Mouse (Mus musculus): Measurements from ENCODE around the gene Depdc5.
"Not testable (repeated sequence)": the region's sequence is repeated elsewhere in the genome, so short reads cannot be mapped to it uniquely, and the experiment has no call there.

Gene Depdc5

DNA sequence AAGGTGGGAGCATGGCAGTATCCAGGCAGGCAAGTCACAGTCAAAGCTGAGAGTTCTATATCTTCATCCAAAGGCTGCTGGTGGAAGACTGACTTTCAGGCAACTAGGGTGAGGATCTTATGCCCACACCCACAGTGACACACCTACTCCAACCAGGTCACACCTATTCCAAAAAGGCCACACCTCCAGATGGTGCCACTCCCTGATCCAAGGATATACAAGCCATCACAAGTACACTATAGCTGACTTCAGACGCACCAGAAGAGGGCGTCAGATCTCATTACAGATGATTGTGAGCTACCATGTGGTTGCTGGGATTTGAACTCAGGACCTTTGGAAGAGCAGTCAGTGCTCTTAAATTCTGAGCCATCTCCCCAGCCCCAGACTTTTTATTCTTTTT lies 55.8 kb downstream of the Depdc5 start:
- not testable (repeated sequence) for DNase-seq

DNA sequence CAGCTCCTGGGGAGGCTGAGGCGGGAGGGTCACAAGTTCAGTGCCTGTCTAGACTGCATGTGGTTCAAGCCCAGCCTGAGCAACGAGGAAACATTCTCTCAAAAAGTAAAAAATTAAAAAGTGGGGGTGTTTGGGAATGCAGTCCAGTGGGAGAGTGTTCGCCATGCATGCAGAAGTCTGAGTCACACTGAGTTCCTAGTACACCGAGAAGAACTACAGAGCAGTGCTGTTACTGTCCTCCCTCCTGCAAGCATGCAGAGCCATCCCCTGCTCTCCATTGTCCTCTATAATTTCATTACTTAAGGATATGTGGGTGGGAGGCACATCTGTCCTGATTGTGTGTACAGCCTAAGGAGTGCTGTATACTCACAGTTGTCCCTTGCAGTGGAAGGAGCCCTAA lies 59.4 kb downstream of the Depdc5 start:
- no peak for DNase-seq

DNA sequence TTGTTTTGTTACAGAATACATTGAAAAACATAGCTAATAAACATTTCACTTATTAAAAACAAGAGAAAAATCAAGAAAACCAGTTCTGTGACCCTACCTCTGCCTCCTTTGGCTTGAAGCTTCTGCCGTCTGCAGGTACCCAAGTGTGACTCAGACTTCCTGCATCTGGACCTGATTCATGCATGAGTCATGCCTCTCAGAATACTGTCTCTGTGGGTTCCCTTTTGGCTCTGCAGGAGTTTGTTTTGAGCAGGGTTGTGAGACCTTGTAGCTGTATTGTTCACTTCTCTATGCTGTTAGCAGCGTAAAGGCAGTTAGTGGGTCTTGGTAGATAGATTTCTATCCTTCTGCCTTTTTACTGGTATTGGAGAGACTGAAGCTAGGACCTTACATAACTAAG lies 67.3 kb downstream of the Depdc5 start:
- DNase-seq = peak; percentile 83

DNA sequence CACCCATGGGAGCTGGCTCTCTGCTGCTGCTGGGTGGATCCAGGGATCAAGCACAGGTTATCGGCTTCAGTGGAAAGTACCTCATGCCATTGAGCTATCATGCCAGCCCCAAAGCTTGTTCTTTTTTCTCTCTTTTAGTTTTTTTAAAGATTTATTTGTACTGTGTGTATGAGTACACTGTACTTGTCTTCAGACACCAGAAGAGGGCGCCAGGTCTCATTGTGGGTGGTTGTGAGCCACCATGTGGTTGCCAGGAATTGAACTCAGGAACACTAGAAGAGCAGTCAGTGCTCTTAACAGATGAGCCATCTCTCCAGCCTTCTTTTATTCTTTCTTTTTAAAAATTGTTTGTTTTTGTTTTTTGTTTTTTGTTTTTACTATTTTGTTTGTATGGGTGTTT lies 71.2 kb downstream of the Depdc5 start:
- no peak for DNase-seq

DNA sequence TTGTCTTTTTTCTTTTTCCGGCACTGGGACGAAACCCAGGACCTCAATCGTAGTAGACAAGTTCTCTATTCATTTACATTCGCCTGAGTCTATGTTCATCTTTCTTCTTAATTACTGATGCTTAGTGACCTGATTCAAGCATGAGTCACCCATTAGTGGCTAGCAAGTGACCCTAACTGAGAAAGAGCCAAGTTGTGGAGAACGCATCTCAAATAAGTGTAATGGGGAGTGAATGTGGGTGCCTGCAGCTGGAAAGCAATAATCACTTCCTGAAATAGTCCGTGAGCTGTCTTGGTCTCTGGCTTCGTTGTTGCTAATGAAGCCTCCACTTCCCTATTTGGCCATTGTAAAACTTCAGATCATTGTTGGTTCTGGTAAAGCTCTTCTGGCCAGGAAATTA lies 77.1 kb downstream of the Depdc5 start:
- DNase-seq = no peak

DNA sequence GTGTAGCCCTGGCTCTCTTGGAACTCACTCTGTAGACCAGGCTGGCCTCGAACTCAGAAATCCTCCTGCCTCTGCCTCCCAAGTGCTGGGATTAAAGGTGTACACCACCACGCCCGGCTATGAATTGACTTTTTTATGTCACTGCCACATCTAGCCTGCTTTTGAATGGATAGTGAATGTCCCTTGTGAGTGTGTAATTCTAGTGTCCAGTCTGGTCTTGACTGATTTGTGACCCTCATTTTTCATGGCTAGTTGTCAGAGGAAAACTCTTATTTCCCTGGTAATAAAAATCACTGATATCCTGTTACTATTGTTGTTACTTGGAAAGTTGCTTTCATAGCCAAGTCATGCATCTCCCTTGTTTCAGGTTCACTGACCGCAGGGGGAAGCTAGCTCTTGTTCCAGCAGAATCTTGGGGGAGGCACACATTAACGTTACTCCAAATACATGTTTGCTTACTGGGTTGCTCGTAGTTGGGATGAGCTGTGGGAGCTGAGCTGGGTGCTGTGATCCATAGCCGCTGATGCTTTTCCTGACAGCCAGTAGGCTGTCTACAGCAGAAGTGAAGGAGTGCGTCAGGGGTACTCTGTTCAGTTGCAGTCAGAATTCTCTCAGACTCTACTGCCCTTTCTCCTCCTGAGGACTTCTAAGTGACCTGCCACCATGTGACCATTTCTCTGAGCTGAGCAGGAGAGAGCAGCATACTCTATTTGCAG lies 77.9 kb downstream of the Depdc5 start:
- DNase-seq = no peak

DNA sequence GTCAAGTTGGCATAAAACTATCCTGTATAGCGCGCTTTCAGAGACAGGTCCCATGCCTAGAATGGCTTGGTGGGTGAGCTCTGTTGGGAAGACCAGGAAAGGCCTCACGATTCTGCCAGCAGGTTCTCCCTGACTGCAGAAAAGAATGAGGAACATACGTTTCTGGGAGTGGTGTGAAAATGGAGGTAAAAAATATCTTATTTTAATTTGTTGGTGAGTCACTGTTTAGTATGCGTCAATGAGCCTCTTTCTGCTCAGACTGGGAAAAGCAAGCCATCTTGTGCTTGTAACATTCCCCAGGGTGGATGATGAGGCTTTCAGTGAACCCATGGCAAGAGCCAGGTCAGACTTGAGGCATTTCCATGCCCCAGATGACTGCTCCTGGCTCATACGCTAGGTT lies 86.6 kb downstream of the Depdc5 start:
- DNase-seq = peak; percentile 53

DNA sequence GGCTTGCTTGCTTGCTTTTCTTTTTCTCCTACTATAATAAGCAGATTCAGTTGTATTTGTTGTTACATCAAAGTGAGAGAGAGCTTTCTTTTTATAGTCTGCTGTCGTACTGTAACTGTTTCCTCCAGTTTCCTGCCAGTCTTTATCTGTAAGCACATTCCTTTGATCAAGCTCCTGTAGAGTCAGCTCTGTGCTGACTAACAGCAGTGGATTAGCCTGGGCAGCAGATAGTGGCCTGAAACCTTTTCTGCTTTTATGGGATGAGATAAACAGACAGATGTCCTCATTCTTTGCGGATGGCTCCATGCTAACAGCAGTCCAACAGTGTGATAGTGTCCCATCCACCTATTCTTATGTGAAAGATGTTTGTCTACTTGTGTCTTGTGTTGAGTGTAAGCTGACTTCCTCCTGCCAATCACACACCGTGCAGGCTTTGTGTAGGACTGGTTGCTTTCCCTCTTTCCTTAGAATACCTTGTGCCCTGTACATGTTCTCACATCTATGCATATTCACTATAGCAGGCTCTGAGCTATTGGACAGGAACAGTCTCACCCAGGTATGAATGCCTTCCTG lies 87.3 kb downstream of the Depdc5 start:
- no peak for DNase-seq

DNA sequence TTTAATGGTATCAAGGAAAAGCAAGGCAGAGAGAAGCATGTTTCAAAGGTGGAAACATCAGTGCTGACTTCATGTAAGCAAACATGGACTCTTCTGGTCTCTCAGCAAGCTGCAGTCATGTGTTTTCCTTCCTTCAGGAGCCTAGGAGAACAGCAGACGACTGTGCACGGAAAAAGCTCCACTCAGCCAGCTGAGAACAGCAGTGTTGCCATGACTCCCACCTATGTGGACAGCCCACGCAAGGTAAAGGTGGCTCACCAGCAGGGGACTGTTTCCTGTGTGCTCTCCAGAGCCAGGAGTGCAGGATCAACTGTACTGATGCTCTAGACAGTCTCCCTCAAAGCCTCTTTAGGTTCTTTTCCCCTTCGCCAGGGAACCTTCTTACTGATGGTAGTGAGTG lies 92.2 kb downstream of the Depdc5 start:
- DNase-seq = no peak

DNA sequence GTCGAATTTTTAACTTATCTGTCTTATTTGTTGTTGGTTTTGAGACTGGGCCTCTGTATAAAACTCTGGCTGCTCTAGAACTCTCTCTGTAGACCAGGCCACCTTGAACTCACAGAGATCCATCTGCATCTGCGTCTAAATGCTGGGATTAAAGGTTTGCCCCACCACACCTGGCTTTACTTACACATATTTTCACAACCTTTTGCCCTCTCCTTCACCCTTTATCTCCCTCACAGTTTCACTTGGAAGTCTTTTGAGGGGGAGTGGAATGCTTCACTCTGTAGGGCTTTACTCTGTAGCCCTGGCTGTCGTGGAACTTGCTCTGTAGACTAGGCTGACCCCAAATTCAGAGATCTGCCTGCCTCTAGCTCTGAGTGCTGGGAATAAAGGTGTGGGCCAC lies 98.1 kb downstream of the Depdc5 start:
- DNase-seq = no peak

DNA sequence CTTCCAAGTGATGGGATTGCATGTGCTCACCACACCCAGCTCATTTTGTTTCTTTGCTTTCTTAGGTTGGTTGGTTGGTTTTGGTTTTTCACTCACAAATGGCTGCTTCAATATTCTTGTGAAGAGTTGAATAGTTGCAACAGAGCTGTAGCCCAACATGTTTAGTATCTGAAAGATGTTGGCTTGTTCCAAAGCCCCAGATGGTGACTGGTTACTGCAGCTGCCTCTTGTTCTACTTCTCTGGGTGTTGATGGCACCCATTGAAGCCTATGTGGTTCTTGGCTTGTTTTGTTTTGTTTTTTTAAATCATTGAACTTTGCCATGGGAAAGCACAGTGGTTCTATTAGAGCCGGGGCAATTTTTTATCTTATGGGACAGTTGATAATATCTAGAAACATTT lies 99.1 kb downstream of the Depdc5 start:
- no peak for DNase-seq

DNA sequence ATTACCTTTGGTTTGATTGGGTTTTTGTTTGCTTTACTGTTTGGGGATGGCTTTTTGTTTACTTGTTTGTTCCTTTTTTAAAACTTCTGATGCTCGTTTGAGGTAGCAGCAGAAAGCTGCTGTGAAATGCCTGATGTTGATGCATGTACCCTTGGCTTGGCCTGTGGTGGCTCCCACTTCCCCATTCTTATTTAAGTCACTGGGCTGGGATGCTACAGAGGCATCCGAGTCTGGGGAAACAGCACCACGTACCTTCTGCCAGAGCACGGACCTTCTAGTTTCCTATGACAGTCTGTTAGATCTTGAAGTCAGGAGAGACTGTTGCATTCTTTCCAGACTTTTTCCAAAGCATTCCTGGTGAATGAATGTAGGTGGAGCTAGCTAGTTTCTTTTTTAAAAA lies 113.0 kb downstream of the Depdc5 start:
- DNase-seq = no peak

DNA sequence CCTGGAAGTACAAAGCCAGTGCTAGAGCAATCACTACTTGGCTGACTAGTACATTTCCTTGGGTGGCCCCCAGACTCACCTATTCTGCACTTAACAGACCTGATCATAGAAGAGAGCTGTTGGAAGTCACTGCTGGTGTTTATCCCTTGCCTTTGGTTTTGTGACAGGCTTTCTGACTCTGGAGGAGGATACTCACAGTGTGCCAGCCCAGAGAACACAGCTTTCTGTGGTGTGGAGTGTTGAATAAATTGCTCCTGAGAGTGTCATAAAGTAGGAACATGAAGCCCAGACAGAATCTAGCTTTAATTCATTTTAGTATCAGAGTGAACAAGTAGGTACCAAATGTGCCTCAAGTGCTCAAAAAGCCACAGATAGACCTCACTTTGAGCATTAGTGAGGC lies 113.7 kb downstream of the Depdc5 start:
- DNase-seq = no peak

DNA sequence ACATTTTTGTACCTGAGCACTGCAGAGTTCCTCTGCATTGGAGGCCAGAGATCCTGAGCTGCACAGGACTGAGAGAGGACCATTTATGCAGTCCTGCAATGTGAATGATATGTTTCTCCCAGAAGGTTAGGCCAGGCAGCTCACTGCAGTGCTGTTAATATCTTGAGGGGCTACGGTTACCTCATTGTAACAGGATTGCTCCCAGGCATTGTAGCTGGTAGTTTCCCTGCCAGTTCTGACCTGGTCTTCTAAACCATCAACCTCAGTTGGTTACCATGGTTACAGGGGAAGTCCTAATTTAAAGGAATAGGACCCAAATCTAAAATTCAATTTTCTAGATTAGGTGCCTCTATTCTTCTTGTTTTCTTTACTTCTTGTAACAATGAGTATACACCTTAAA lies 121.9 kb downstream of the Depdc5 start:
- DNase-seq = no peak

DNA sequence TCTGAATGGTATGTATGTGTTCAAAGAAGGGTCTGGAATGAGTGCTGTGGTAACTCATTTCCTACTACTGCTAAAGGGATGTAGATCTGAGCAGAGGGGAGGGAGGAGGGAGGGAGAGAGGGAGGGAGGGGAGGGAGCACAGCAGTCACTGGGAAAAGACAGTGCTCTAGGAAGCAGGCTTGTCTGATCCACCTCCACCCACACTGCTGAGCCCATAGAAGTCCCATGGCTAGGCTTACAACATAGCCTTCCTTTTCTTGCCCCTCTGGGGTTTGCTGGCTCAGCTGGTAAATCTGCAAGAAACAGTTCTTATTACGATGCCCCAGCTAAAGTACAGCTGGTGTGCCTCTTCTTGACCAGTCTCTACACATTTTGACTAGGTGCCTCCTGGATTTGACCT lies 124.4 kb downstream of the Depdc5 start:
- DNase-seq = no peak

DNA sequence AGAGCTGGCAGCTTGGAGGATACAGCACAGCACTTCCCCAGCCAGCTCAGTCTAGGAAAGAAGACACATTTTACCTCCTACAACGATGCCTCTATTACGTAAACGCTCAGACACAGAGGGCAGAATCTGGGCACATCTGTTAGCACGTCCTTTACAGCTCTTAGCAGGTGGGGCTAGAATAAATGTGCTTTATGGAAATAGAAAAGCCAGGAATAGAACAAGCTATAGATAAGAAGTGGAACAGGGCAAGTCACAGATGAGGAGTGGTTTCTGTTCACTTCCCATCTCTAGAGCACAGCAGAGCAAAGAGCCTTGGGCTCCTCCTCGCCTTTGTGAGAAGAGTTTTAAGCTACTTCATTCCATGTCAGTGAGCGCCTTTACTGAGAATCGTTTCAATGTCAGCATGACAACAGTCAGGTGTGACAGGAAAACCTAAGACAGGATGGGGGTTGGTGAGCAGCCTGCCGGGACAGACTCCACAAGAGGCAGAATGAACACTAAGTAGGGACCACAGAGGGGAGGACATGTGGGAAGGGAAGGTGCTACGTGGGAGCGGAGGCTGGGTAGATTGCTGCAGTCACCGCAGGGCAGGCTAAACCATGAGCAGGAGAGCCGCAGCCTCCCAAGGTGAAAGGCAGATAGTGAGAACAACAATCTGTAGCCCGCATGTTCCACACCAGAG lies 126.6 kb downstream of the Depdc5 start:
- peak; percentile 88 for DNase-seq

DNA sequence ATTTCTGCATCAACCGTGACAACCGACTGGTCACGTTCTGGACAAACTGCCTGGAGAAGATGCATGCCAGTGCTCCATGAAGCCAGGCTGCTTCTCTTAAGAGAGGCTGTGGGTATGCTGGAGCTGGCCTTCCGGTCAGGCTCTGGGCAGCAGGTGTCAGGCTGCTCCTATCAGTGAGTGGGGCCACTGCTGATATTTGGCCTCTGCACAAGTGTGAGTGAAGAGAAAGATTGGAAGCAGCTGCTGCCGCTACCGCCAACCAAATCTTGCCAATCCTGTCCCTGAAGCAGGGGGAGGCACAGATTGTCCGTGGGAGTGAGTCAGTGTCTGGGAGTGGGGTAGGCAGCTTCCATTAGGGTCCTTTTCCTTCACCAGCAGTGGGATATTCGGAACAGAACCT lies 127.7 kb downstream of the Depdc5 start:
- peak; percentile 85 for DNase-seq

DNA sequence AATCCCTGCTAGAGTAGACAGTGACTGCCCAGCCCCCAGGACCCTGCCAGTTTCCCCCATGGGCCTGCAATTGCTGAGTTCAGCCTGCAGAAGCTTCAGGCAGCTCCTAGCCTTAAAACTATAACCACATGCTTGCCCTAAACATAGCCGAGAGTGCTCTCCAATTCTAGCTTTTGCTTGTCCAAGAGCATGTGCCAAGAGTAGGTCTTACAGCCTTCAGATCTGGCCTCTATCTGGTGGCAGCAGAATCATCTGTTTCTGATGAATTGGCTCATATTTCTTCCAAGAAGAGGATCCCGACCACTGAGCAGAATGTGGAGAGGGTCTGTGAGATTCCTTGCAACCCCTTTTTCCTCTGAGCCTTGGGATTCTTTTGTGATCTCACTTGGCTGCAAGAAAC lies 131.0 kb downstream of the Depdc5 start:
- no peak for DNase-seq

DNA sequence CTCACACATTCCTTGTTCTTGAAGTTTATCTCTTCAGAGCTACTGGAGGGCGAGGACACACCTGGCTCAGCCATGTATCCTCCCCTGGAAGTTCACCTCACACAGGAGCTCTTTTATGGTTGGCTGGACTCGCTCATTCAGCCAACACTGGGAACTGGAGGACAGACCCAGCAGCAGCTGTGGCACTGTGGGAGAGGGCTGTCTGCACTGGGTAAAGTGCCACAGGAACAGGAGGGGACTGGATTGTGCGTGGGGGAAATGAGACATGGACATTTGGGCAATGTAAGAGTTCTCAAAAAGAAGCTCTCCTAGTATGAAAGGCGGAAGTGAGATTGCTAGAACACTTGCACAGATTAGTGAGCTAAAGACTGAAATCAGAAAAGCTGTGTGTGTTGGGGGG lies 132.3 kb downstream of the Depdc5 start:
- DNase-seq = peak; percentile 57

DNA sequence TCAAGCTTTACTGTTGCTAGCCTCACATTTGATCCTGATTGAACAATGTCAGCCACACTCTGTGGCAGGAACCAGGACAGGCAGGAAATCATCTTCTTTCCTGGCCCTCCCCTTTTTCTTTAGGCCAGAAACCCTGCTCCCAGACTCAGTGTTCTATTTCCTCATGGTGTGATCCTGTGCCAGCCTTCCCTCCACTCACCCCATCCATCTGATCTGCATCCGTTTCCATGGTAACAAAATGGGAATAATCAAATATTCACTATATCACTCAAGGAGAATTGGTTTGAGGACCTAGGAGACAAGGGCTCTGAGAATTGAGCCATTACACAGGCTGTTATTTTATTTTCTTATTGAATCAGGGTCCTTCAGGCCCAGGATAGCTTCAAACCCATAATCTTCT lies 133.1 kb downstream of the Depdc5 start:
- no peak for DNase-seq

DNA sequence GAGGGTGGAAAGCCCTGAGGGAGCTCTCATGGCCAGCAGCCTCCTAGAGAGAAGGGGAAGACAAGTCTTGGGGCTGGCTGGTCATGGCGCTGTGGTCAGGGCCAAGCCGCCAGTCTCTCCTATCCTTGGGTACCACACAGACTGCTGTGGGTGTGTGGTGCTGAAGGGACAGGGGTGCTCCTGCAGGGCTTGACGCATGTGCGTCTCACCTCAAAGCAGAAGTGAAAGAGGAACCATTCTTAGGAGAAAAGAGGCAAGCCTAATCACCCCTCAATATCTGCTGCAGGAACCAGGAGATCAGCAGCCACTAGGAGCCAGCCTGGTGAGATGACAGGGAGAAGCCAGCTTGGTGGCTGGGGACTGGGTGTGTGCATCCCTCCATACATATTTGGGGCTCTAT lies 134.2 kb downstream of the Depdc5 start:
- no peak for DNase-seq

DNA sequence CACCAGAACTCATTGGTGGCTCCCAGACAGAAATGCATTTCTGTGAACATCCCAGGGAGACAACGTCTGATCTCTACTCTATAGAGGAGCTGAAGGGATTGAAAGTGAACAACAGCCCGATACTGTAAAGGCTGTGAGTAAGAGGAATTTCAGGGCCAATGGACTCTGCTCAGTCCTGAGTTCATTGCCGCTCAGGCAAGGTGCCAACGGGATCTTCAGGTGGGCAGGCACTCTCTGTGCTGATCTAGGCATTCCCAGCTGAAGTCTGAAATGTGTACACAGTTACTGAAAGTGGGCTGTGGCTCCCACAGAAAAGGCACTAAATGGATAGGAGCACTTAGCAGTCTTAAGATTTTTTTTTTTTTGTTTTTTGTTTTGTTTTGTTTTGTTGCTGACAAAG lies 135.3 kb downstream of the Depdc5 start:
- DNase-seq = no peak

DNA sequence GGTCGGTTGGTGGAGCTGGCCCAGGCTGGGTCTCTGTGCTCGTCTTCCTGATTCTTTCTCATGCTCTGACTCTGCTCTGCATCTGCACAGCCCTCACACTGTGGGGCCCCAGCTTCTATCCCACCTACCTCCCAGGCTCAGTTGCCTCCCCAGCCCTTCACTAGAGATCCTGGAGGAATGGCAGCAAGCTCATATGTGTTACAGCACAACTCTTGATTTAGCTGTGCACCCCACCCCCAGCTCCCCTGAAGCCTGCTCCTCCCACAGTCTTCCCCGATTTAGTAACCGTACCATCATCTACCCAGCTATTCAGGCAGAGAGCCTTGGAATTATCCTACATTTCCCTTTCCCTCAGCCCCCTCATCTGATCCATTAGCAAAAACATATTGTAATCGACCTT lies 137.6 kb downstream of the Depdc5 start:
- DNase-seq = peak; percentile 91

DNA sequence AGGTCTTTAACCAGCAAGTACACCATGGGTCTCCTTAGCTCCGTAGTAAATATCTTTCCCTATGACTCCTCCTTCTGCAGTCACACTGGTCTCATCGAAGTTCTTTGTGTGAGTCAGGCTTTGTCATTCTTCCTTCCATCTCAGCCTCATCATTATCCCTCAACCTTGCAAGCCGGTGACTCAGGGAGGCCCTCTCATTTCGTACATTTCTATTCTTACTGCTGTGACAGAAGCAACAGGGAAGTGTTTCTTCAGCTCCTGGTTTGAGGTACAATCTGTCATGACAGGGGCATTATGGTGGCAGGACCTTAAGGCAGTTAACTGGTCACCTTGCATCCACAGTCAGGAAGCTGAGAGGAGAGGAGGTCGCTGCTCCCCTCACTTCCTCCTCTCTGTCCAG lies 139.3 kb downstream of the Depdc5 start:
- DNase-seq = peak; percentile 44

DNA sequence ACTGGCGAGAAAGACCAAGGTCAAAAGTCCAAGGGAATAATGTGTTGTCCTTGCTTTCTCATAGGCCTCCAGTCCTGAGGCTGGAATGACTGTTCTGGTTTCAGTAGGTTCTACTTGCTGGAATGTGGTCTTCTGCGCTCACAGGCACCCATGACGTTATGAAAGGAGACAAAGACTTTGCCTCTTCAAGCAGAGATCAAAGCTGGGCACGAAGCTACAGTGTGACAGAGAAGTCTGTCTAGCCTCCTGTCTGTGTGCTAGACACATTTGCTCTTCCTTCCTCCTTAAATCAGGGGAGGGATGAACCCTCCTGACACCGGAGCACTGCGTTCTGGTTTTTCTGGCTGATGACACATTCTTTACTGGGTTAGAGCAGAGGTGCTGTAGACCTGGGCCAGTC lies 140.0 kb downstream of the Depdc5 start:
- DNase-seq = no peak

Data from right cerebral cortex, adult 18-20 months (tissue).